Mouse (Mus musculus) neural tube, embryonic 11.5 days (tissue): ENCODE measurements around the gene Snx15. TPM values are rescaled to one million over a fixed set of nuclear protein-coding genes. Genes with fewer than 3 reads are reported as not detected.

Source experiments
- ATAC-seq: fragments of 200-750 bp; cut with Nextera tagmentation; 2 replicates; pipeline ENCODE4 v1.8.0; 2017; ENCODE audit warnings: moderate number of reproducible peaks, mild to moderate bottlenecking, moderate TSS enrichment, moderate library complexity; ENCODE audit not compliant: insufficient read depth, low FRiP score, low TSS enrichment
- DNase-seq: peaks from one replicate; pipeline ENCODE4 v3.0.0-alpha.2; 2015; ENCODE audit warnings: low spot score
- H3K27ac ChIP-seq: fragments of 300-500 bp; sonication (generic); 2 replicates; pipeline ENCODE4 v1.5.1; 2014; ENCODE audit warnings: low read depth, mild to moderate bottlenecking, low read length
- H3K27me3 ChIP-seq: fragments of 300-500 bp; sonication (generic); 2 replicates; pipeline ENCODE4 v1.6.1; 2014; ENCODE audit warnings: mild to moderate bottlenecking, low read length, mixed read lengths; ENCODE audit not compliant: control insufficient read depth, insufficient read depth
- H3K36me3 ChIP-seq: fragments of 300-500 bp; sonication (generic); 2 replicates; pipeline ENCODE4 v1.6.1; 2014; ENCODE audit warnings: mild to moderate bottlenecking, low read length, moderate library complexity, mixed read lengths; ENCODE audit not compliant: control insufficient read depth, insufficient read depth
- H3K4me1 ChIP-seq: fragments of 300-500 bp; sonication (generic); 2 replicates; pipeline ENCODE4 v1.6.1; 2014; ENCODE audit warnings: low read length, mixed read lengths; ENCODE audit not compliant: control insufficient read depth, insufficient read depth
- H3K4me2 ChIP-seq: fragments of 300-500 bp; sonication (generic); 2 replicates; pipeline ENCODE4 v1.6.1; 2014; ENCODE audit warnings: low read depth, mild to moderate bottlenecking, moderate library complexity
- H3K4me3 ChIP-seq: fragments of 300-500 bp; sonication (generic); 2 replicates; pipeline ENCODE4 v1.5.1; 2014; ENCODE audit warnings: low read depth, low read length
- H3K9ac ChIP-seq: fragments of 300-500 bp; sonication (generic); 2 replicates; pipeline ENCODE4 v1.6.1; 2014; ENCODE audit warnings: mild to moderate bottlenecking, low read length
- H3K9me3 ChIP-seq: fragments of 300-500 bp; sonication (generic); 2 replicates; pipeline ENCODE4 v1.6.1; 2016; ENCODE audit warnings: low read length; ENCODE audit not compliant: control insufficient read depth
- WGBS: fragments of 180-500 bp; shearing (Covaris S2); extraction: QIAGEN DNeasy Blood & Tissue Kit; methylation state at CpG from one replicate; pipeline ENCODE4 v1.1.7; 2014; 5-methylcytosine and 5-hydroxymethylcytosine counted together
- polyA plus RNA-seq: library from polyadenylated mRNA; unstranded; fragments of >200 nt; fragmentation: Nextera tagmentation; extraction: Ambion mirVana; gene quantifications from 2 replicates; pipeline ENCODE4 v1.2.1, GENCODE M21; 2014

Gene Snx15
- polyA plus RNA-seq, 1 experiment from 2014 or later = 36.9 TPM

DNA sequence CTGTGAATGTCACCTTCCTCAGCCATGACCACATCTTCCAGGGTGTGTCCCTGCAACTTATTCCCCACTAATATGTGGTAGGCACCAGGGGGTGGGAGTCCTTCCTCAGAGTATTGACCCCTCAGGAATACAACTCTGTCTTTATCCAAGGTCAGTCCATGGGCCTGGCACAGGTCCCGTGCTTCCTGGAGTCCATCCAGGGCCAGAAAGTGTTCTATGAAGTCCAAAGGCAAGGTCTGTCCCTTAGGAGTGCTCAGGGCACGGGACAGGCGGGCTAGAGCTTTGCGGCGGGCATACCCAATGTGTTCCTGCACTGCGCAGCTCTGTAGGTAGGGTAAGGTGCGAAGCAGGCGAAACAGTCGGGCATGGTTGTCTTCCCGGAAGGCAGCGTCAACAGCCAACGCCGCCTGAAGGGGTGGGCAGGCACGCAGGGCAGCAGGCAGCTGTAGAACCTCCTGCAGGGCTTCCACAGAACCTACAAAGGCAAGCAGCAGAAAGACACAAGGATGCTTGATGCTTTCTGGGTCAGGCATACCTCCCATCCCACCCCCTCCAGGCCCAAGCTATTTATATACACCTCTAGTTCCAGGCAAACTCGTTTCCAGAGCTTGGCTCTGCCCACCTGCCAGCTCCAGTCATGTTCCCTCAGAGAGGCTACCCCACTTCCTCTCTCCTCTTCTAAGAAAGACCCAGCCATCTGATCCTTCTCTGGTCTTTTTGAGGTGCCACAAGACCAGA, 11.8 kb downstream of the Snx15 start:
- no peak for ATAC-seq
- Histone ChIP-seq H3K27ac (no peak overlapping the region), H3K27me3 (no peaks in the 10 kb centered on the region), H3K4me1 (peaks cover 7% of the 10 kb centered on the region; the same call in 1 of the 2 replicates), H3K4me3 (no peak overlapping the region), H3K9me3 (no peaks in the 10 kb centered on the region), H3K36me3 (peaks cover 11% of the 10 kb centered on the region), H3K4me2 (0 out of 2 replicates have a peak overlapping the region, but pooled peaks have one; percentile 0), H3K9ac (peak overlapping the region; percentile 6; the same call in 1 of the 2 replicates)
- no peak for DNase-seq
- WGBS = 93% methylated on average over 15 of the region's 15 CpGs

DNA sequence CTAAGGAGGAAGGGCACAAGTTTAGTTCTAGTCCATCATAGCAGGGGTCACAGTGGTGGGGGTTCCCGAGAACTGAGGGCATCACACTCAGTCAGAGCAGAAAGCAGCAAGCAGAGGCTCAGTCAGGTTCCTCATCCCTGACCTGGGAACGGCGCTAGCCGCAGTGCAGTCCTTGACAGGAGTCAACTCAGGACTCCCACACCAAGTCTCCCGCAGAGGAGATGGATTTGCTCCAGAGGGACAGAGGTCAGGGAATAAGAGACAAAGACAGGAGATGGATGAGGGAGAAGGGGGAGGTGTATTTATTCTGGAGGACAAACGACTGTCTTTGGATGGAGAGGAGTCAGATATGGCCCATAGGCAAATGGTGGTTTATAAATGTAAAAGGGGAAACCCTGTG, 15.0 kb downstream of the Snx15 start:
- WGBS = 68% methylated on average over 6 of the region's 6 CpGs
- H3K27me3 ChIP-seq = no peaks in the 10 kb centered on the region
- no peak for DNase-seq
- peaks cover 7% of the 10 kb centered on the region; the same call in 1 of the 2 replicates for H3K4me1 ChIP-seq
- ATAC-seq = no peak
- H3K9me3 ChIP-seq = no peaks in the 10 kb centered on the region
- H3K27ac ChIP-seq = no peak overlapping the region
- no peak overlapping the region for H3K4me3 ChIP-seq
- no peak overlapping the region for H3K4me2 ChIP-seq
- H3K9ac ChIP-seq = no peak overlapping the region
- H3K36me3 ChIP-seq = peaks cover 11% of the 10 kb centered on the region

DNA sequence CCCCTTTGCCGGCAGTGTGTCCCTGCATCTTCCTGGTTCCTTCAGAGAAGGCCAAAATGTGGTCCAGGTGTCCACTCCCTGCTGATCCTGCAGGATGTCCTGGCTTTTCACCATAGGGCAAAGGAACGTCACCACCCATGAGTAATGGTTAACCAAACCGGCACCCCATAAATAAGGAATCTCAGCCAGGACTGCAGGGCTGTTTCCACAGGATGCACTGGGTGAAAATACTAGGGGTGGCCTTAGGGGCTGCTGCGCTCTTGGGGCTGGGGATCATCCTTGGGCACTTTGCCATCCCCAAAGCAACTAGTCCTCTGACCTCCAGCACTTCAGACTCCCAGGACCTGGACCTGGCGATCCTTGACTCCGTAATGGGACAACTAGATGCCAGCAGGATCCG, 22.5 kb downstream of the Snx15 start, which contains the start of gene Naaladl1:
Naaladl1 (plus strand) TSS at position 197 of the 400 bp plus-strand sequence.
- H3K27me3 ChIP-seq = no peaks in the 10 kb centered on the region
- no peak within 1 kb of the TSS for H3K4me2 ChIP-seq
- ATAC-seq (no peak), DNase-seq (no peak)
- H3K27ac ChIP-seq = no peak within 1 kb of the TSS
- no peak within 1 kb of the TSS for H3K4me3 ChIP-seq
- no peaks in the 10 kb centered on the region for H3K9me3 ChIP-seq
- no peaks in the 10 kb centered on the region for H3K36me3 ChIP-seq
- 85% methylated on average over 7 of the region's 7 CpGs for WGBS
- no peaks in the 10 kb centered on the region for H3K4me1 ChIP-seq
- H3K9ac ChIP-seq = peak within 1 kb of the TSS; percentile 22; the same call in 1 of the 2 replicates

DNA sequence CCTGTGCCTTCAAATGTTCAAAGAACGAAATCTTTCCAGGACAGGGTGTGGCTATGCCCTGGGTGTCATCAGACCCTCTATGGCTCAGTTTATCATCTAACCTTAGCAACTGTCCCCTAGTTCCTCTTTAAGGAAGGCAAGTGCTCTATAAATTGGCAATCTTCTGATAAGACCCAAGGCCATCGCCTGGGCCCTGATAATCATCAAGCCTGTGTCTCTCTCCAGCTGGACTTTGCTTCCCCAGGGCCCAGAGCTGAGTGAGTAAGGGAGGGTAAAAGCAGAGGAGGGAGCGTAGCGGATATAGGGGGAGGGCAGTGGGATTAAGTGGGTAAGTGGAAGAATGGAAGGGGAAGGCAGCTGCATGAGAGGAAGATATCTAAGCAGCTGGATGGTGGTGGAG, 23.6 kb downstream of the Snx15 start:
- Histone ChIP-seq H3K4me3 (no peak overlapping the region), H3K27ac (no peak overlapping the region), H3K4me2 (no peak overlapping the region), H3K36me3 (no peaks in the 10 kb centered on the region), H3K9me3 (no peaks in the 10 kb centered on the region), H3K4me1 (no peaks in the 10 kb centered on the region), H3K27me3 (no peaks in the 10 kb centered on the region), H3K9ac (no peak overlapping the region)
- WGBS = 96% methylated on average over 4 of the region's 4 CpGs
- ATAC-seq (no peak), DNase-seq (no peak)

DNA sequence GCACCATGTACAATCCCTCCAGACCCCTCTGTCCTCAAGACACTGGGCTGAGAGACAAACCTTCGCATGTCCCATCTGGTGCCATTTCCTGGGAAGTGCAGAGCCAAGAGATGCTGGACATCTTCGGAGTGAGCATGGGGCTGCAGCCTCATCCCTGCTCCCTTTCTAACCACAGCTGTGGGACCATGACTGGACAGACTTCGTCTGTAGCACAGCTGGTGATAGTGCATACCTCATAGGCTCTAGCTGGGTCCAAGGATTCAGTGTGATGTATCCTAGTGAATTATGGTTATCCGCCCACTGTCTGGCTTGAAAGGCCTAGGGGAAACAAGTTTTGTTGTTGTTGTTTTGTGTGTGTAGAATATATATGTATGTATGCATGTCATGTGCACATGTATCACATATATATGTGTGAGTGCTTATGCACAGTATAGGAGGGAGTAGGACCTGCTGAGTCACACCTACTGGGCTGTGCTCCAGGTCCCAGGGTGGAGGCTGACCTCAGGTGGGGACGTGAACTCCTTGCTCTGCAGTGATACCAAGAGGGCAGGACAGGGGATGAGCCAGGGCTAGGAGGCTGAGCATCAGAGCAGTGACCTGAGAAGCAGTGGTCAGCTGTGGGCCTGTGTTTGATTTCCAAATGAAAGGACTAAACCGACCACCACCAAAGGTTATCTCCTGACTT, 25.8 kb downstream of the Snx15 start:
- Histone ChIP-seq H3K4me1 (no peaks in the 10 kb centered on the region), H3K9me3 (no peaks in the 10 kb centered on the region), H3K36me3 (no peaks in the 10 kb centered on the region), H3K27me3 (no peaks in the 10 kb centered on the region), H3K4me2 (no peak overlapping the region), H3K27ac (no peak overlapping the region), H3K9ac (no peak overlapping the region), H3K4me3 (no peak overlapping the region)
- ATAC-seq (no peak), DNase-seq (no peak)
- WGBS = 76% methylated on average over 6 of the region's 6 CpGs

DNA sequence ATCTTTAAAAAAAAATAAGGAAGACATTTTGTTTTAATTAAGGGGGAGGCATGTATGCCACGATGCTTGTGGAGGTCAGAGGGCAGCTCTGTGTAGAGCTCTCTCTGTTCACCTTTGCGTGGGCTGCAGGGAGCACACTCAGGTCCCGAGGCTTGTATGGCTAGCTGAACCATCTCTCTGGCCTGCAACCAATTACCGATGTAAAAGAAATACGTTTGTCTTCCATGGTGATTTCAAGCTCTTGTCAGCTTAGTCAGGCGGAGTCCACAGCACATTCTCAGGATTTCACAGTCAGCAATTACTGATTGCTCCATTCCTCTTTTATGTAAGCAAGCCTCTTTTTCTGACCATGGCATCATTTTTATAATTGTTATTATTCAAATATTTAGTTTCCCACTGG, 26.9 kb downstream of the Snx15 start:
- H3K4me1 ChIP-seq = no peaks in the 10 kb centered on the region
- no peaks in the 10 kb centered on the region for H3K9me3 ChIP-seq
- no peak for ATAC-seq
- H3K27ac ChIP-seq = no peak overlapping the region
- no peak overlapping the region for H3K4me3 ChIP-seq
- no peaks in the 10 kb centered on the region for H3K36me3 ChIP-seq
- no peak for DNase-seq
- WGBS = 62% methylated on average over 6 of the region's 6 CpGs
- H3K27me3 ChIP-seq = no peaks in the 10 kb centered on the region
- H3K4me2 ChIP-seq = no peak overlapping the region
- H3K9ac ChIP-seq = no peak overlapping the region

DNA sequence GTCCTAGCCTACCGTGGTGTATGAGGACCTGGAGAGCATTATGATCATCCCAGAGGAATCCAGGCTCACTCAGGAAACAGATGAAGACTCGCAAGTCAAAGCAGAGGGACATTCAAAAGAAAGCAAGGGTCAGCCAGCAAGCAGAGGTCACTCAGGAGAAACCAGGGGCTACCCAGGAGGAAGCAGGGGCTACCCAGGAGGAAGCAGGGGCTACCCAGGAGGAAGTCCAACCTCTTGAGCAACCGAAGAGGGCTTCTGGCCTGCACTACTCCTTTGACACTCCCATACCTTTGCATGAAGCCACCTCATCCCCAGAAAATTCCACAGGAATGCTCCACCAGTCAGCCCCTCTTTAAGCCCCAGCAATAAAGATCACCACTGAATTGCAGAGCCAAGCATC, 30.3 kb downstream of the Snx15 start:
- DNase-seq (no peak), ATAC-seq (no peak)
- Histone ChIP-seq H3K9me3 (no peaks in the 10 kb centered on the region), H3K27ac (no peak overlapping the region), H3K4me1 (no peaks in the 10 kb centered on the region), H3K9ac (no peak overlapping the region), H3K4me3 (no peak overlapping the region), H3K36me3 (peaks cover 4% of the 10 kb centered on the region), H3K27me3 (no peaks in the 10 kb centered on the region), H3K4me2 (no peak overlapping the region)
- 90% methylated on average over 3 of the region's 3 CpGs for WGBS

DNA sequence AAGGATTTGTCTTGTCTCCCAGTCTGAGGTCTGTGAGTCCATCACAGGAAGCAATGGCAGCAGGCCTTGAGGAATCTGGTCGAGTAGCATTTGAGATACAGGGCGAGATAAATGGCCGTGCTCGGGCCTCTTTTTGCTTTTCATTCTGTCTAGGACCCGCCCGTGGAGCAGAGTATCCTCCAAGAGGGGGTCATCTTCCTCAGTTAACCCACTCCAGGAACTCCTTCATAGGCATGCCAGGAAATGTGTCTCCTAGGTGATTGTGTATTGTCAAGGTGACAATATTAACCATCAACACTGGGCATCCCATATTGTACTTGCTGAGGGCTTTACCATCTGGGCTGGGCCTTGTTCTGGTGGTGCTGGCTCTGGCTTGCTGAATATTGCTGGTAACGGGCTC, 34.0 kb downstream of the Snx15 start, which contains the start of gene AC131692.1:
AC131692.1 (plus strand) TSS at position 301 of the 400 bp plus-strand sequence.
- Histone ChIP-seq H3K4me2 (no peak within 1 kb of the TSS), H3K36me3 (peaks cover 12% of the 10 kb centered on the region), H3K9ac (no peak within 1 kb of the TSS), H3K4me1 (no peaks in the 10 kb centered on the region), H3K4me3 (no peak within 1 kb of the TSS), H3K27ac (no peak within 1 kb of the TSS), H3K9me3 (no peaks in the 10 kb centered on the region), H3K27me3 (no peaks in the 10 kb centered on the region)
- WGBS = 95% methylated on average over 7 of the region's 7 CpGs
- no peak for DNase-seq
- ATAC-seq = no peak

DNA sequence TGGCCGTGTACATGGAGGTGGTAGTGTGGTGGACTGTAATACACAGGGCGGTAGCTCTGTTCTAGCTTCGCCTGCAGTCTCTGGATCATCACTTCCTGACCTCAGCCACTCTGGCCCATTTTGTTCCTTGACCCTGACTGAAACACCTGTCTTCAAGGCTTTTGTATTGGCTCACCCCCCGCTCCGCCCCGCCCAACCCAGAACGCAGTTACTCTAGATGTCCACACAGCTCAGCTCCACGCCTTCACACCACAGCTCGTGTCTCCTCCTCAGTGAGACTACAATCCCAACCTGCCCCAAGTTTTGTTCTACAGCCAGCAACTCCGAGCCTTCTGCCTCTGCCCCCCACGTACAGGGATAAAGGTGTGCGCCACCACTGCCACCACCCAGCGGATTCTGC, 39.3 kb downstream of the Snx15 start:
- 97% methylated on average over 13 of the region's 13 CpGs for WGBS
- peaks cover 5% of the 10 kb centered on the region for H3K4me1 ChIP-seq
- no peak overlapping the region for H3K27ac ChIP-seq
- H3K27me3 ChIP-seq = no peaks in the 10 kb centered on the region
- no peak overlapping the region for H3K9ac ChIP-seq
- H3K4me3 ChIP-seq = no peak overlapping the region
- H3K4me2 ChIP-seq = no peak overlapping the region
- DNase-seq (no peak), ATAC-seq (no peak)
- peaks cover 10% of the 10 kb centered on the region for H3K36me3 ChIP-seq
- H3K9me3 ChIP-seq = no peaks in the 10 kb centered on the region
